Mouse (Mus musculus) heart, adult 9 months (tissue): ENCODE results near the gene Xrn1.
A peak's percentile ranks its signal among the peaks of the same experiment; 100 is the strongest.
"Not testable (repeated sequence)": the region's sequence is repeated elsewhere in the genome, so short reads cannot be mapped to it uniquely, and the experiment has no call there.

Experiments
- DNase-seq, 2 experiments: peaks; one replicate each; pipeline ENCODE4 v3.0.0; 2022; ENCODE audit warnings: low spot score in 2 of 2

Xrn1 gene

DNA sequence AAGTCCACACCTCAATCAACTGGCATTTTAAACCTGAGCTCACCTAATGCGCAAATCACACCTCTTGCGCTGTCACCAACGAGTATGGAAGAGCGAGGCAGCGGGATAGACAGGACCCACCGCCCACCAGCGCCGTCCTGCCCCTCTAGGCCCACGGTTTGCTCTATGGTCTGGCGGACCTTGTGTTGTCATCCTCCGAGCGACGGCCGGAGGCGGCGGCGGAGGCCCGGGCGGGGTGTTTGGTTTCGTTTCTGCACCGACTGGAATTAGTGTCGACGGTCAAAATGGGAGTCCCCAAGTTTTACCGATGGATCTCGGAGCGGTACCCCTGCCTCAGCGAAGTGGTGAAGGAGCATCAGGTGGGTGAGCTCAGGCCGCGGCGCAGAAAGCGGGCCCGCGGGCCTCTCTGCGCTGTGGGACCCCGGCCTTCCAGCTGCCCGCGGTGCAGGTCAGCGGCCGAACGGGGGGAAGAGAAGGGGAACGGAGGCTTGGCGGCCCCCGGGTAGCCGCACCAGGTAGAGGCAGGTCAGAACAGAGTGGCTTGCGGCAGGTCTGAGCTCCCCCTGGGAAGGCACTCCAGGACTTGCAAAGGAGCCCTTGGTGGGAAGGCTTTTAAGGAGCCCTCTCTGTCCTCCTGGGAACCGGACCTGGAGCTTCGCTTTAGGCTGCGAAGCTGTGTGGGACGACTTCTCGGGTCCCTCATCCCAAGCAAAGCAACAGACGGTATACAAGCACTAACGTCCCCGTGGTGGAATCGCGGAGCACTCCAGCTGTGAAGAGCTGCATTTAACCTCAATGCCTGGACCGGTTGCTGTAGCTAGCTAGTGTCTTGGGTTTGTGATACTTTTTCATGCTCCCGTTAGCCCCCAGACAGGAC, at the start of gene Xrn1:
Gene Xrn1 (plus strand): TSS at position 176 of the 877 bp plus-strand sequence.
- DNase-seq: peak; percentile 92

- no peak for DNase-seq
Observed at GRCm38 (mm10) chr9:95932855-95933254, 21.7 kb upstream of the Xrn1 start.

DNA sequence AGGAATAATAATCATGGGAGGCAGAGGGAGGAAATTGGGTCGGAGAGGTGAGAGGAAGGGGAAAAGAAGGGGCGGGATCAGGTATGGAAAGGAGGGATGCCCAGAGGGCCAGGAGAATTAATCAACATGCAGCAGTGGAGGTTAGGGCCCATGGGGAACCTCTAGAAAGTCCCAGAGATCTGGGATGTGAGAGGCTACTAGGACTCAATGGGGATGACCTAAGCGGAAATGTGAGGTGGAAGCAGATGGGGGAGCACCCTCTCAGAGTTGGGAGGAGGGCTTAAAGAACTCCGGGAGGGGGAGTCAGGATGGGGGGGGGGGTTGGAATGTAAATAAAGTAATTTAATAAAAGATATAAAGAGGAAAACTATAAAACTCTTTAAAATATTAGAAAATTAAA, 902 bp upstream of the Xrn1 start:
- DNase-seq: no peak

- DNase-seq: no peak
Observed at GRCm38 (mm10) chr9:95954226-95954584, 355 bp upstream of the Xrn1 start.

GRCm38 (mm10) chr9:95957611-95958010, 3.1 kb downstream of the Xrn1 start:
- DNase-seq: no peak

DNA sequence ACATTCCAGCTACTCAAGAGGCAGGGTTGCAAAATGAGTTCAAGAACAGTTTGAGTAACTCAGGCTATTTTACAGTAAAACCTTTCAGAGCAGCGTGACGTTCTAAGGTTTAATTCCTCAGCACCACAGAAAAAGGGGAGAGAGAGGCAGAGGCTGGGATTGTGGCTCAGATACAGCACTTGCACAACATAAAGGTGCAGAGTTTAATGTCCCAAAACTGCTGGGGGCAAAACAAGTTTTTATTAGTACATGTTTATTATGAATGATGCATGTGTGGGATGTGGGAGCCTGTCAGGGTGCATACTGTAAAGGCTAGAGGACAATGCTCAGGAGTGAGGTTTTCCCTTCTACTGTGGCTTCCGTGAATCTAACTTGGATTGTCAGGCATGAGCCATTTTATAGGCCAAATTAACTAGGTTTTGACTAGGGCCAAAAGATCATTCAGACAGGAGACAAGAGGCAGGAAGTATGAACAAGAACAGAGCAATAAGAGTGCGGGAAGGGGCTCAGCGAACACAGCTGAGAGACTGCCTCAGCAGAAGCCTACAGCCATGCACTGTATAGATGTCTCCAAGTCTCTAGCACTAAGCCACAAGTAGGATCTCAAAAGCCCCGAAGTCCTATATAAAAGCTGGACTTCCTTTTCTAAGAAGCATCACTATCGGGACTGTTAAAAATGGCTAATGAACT, 3.6 kb downstream of the Xrn1 start:
- DNase-seq: no peak

DNA sequence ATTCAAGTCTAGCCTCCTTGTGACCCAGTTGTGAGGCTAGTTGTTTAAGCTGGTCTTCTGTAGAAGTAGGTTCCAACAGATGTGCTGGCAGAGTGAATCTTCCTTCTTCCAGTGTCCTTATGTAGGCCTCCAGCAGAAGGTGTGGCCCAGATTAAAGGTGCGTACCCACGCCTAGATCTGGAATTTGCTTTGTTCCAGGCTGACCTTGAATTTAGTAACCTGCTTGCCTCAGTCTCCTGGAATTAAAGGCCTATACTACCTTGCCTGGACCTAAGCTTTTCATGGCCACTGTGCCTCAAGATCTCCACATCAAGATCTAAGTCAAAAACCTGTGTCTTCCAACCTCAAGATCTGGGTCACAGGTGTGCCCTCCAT, 4.2 kb downstream of the Xrn1 start:
- not testable (repeated sequence) for DNase-seq

- DNase-seq: no peak
Observed at GRCm38 (mm10) chr9:95959246-95959645, 4.7 kb downstream of the Xrn1 start.

DNA sequence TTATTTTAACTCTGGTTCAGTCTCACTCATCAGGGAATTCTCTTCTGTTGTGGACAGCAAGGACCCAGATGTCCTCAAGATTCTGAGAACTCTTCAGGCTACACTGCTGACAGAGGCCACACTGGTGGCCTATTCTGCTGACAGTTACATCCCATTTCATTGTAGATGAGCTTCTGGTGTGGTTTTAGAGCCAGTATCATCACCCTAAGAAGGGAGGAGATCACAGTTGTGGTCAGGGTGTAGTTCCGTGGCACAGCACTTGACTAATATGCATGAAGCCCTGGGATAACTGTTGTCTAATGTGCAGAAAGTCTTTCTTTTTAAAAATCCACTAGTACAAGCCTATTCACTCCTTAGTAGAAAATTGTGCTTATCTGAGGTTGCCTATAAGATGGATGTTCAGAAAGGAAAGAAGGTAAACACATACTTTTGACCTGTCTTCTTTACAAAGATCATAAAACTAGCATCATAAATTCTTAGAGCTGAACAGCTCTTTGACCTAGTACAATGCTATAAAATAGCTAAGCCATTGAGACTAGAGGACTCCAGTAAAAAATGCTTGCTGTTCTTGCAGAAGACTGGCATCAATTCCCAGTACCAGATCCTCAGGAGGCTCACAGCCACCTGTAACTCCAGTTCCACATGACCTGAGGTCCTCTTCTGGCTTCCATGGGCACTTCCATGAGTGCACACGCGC, 5.3 kb downstream of the Xrn1 start:
- DNase-seq: no peak

- DNase-seq: no peak
Observed at GRCm38 (mm10) chr9:95961058-95961457, 6.5 kb downstream of the Xrn1 start.

- DNase-seq: no peak
Observed at GRCm38 (mm10) chr9:95964037-95964436, 9.5 kb downstream of the Xrn1 start.

- DNase-seq: no peak
Observed at GRCm38 (mm10) chr9:95978279-95978678, 23.7 kb downstream of the Xrn1 start.

GRCm38 (mm10) chr9:95979896-95980295, 25.3 kb downstream of the Xrn1 start:
- DNase-seq: no peak

DNA sequence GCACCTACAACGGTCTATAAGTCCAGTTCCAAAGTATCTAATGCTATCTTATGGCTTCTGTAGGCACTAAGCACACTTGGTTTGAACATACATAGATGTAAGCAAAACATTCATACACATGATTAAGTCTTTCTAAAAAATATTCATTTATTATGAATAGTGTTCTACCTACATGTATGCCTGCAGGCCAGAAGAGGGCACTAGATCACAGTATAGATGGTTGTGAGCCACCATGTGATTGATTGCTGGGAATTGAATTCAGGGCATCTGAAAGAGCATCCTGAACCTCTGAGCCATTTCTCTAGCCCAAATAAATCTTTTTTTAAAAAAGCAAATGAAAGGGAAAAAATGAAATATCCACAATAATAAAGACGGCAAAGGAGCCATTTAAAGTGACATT, 37.7 kb downstream of the Xrn1 start:
- DNase-seq: no peak

DNA sequence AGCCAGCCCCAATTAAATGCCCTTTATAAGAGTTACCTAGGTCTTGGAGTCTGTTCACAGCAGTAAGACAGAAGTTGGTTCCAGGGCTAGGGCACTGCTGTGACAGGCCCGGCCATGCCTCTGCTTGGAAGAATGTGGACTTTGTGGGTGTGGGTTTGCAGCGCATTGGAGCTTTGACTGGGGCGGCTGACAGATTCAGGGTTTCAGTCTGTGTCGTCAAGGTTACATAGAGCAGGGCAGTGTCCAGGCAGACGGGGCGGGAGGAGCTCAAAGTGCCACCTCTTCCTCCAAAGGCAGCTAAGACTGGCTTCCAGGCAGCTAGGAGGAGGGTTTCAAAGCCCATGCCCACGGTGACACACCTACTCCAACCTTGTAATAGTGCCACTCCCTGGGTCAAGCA, 49.9 kb downstream of the Xrn1 start:
- DNase-seq: no peak

GRCm38 (mm10) chr9:96010664-96011063, 56.1 kb downstream of the Xrn1 start:
- DNase-seq: no peak

DNA sequence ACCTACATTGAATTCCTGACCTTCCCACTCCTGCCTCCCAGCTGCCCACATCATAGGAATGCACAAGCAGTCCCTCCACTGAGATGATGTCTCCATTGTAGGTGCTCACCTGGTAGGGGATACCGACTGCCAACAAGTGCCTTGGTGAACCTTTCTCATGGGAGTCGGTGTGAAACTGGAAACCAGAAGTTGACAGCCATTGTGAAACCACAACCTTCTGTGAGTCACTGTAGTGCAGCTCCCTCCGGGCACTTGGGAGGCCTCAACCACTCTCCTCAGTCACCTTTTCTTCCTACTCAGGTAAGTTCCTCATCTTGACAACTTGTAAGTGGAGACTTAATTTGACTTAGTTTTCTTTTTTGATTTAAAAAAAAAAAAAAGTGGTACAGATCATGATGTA, 69.4 kb downstream of the Xrn1 start:
- DNase-seq: no peak

DNA sequence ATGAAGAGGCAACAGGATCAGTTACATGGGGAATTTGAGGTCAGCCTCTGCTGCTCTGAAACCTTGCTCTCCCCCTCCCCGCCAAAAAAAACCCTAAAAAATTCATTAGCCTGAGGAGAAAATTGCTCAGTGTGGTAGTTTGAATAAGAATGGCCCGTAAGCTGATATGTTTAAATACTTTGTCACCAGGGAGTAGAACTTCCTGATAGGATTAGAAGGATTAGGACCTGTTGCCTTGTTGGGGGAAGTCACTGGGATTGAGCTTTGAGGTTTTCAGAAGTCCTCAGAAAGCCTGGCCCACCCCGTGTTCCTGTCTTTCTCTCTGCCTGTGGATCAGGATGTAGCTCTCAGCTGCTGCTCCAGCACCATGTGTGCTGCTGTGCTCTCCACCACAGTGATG, 73.4 kb downstream of the Xrn1 start:
- no peak for DNase-seq

DNA sequence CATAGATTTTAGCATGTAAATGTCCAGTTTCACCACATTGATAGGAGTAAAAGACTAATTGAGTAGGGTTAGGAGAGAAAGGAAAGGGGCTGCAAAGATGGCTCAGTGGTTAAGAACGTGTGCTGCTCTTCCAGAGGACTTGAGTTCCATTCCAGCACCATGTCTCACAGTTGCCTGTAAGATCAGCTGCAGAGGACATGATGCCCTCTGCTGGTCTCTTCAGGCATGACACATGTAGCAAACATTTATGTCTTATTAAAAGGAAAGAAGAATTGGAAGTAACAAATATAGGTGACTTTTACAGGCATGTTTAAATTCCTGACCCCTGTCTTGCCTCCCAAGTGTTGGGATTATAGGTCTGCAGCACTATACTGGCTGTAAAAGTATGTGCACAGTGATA, 74.3 kb downstream of the Xrn1 start:
- DNase-seq: peak in 1 of 2 experiments; percentile 21

GRCm38 (mm10) chr9:96029886-96030285, 75.3 kb downstream of the Xrn1 start:
- DNase-seq: no peak

- no peak for DNase-seq
Observed at GRCm38 (mm10) chr9:96035371-96036086, 81.0 kb downstream of the Xrn1 start.

- no peak for DNase-seq
Observed at GRCm38 (mm10) chr9:96044214-96044613, 89.7 kb downstream of the Xrn1 start.
